Comparison of ENCODE assay signal across 13 mouse cellular contexts in genomic region chr12:86714026-86714425, GRCm38 (mm10). TPM values are rescaled to one million over a fixed set of nuclear protein-coding genes. Genes with fewer than 3 reads are reported as not detected.
DNase-seq lines count a peak whose midpoint lies in the region; ATAC-seq and TF ChIP-seq lines count a peak whose summit lies in the region.
"Had no signal": no experiment of that assay in that cellular context is flagged by ENCODE, and none has a peak within 500 bp of the region (broad histone marks: within the 10 kb centered on the region; RNA-seq: fewer than 3 reads in every experiment).

No protein-coding gene starts in this region.

- DNase-seq in forebrain, embryonic 14.5 days (ENCODE audit: low spot score), result peak; percentile 51
- no peak for DNase-seq in forebrain, embryonic 11.5 days (ENCODE audit: low spot score)
- DNase-seq in lung, postnatal 0 days (ENCODE audit: low spot score), result peak; percentile 28
- no peak for DNase-seq in lung, postnatal 25 days (ENCODE audit: low spot score)
- DNase-seq in c-Kit-positive CD71-negative TER-119-negative erythroid progenitor cells, embryonic 14.5 days (ENCODE audit: low read depth), result peak; percentile 45
- DNase-seq in retina, postnatal 1 day, result peak; percentile 31
- DNase-seq in urinary bladder, postnatal 36 days (ENCODE audit: low spot score in 2 of 2), result no peak
- DNase-seq in cerebellum, adult 9-11 months, result no peak
- DNase-seq: cerebellum, adult 18-20 months had no signal

- H3K9ac ChIP-seq in forebrain, embryonic 14.5 days (ENCODE audit: low read length), result no peak overlapping the region
- H3K9ac ChIP-seq in forebrain, embryonic 11.5 days (ENCODE audit: low read length), result no peak overlapping the region
- no peak overlapping the region for H3K9ac ChIP-seq in lung, postnatal 0 days (replicated peaks; ENCODE audit: low read depth)
- H3K9ac ChIP-seq: lung, embryonic 15.5 days had no signal

- no peak for ATAC-seq in forebrain, embryonic 14.5 days
- ATAC-seq in forebrain, embryonic 11.5 days (replicated peaks; ENCODE audit: low FRiP score), result no peak
- no peak for ATAC-seq in lung, postnatal 0 days

- WGBS in forebrain, embryonic 14.5 days, result 69% methylated on average over 5 of the region's 5 CpGs
- WGBS in forebrain, embryonic 11.5 days, result 80% methylated on average over 5 of the region's 5 CpGs
- 45% methylated on average over 5 of the region's 5 CpGs for WGBS in lung, postnatal 0 days

- peak; percentile 49 for TF ChIP-seq CTCF in lung, postnatal 0 days (IDR thresholded peaks at IDR 0.05)

- H3K4me3 ChIP-seq in forebrain, embryonic 14.5 days (ENCODE audit: low read depth, low read length), result no peak overlapping the region
- no peak overlapping the region for H3K4me3 ChIP-seq in forebrain, embryonic 11.5 days (ENCODE audit: low read depth, low read length)
- H3K4me3 ChIP-seq in lung, postnatal 0 days (ENCODE audit: low read depth, low read length), result no peak overlapping the region
- H3K4me3 ChIP-seq: lung, embryonic 15.5 days; myocyte had no signal

- no peaks in the 10 kb centered on the region for H3K9me3 ChIP-seq in forebrain, embryonic 14.5 days (replicated peaks; ENCODE audit: control insufficient read depth, low read length)
- no peaks in the 10 kb centered on the region for H3K9me3 ChIP-seq in forebrain, embryonic 11.5 days (ENCODE audit: control insufficient read depth, low read length)
- H3K9me3 ChIP-seq in lung, postnatal 0 days (ENCODE audit: low read length), result no peaks in the 10 kb centered on the region
- H3K9me3 ChIP-seq: lung, embryonic 15.5 days had no signal

- H3K27ac ChIP-seq in forebrain, embryonic 14.5 days (ENCODE audit: low read depth, low read length), result no peak overlapping the region
- H3K27ac ChIP-seq in forebrain, embryonic 11.5 days (ENCODE audit: low read depth, low read length), result no peak overlapping the region
- no peak overlapping the region for H3K27ac ChIP-seq in lung, postnatal 0 days (ENCODE audit: low read length)
- H3K27ac ChIP-seq: lung, embryonic 15.5 days had no signal

- no peaks in the 10 kb centered on the region for H3K36me3 ChIP-seq in forebrain, embryonic 14.5 days (ENCODE audit: control insufficient read depth, insufficient read depth, low read length)
- no peaks in the 10 kb centered on the region for H3K36me3 ChIP-seq in forebrain, embryonic 11.5 days (ENCODE audit: control insufficient read depth, insufficient read depth, low read length)
- H3K36me3 ChIP-seq in lung, postnatal 0 days (ENCODE audit: insufficient read depth, low read length), result 0 out of 2 replicates have a peak, but pooled peaks cover 2% of the 10 kb centered on the region
- H3K36me3 ChIP-seq: lung, embryonic 15.5 days had no signal

- no peaks in the 10 kb centered on the region for H3K27me3 ChIP-seq in forebrain, embryonic 14.5 days (replicated peaks; ENCODE audit: control insufficient read depth, insufficient read depth, low read length)
- H3K27me3 ChIP-seq in forebrain, embryonic 11.5 days (ENCODE audit: control insufficient read depth, insufficient read depth, low read length), result no peaks in the 10 kb centered on the region
- H3K27me3 ChIP-seq in lung, postnatal 0 days (replicated peaks; ENCODE audit: insufficient read depth, low read length), result no peaks in the 10 kb centered on the region
- H3K27me3 ChIP-seq: lung, embryonic 15.5 days had no signal

- H3K4me1 ChIP-seq in forebrain, embryonic 14.5 days (ENCODE audit: control insufficient read depth, insufficient read depth, low read length), result no peaks in the 10 kb centered on the region
- no peaks in the 10 kb centered on the region for H3K4me1 ChIP-seq in forebrain, embryonic 11.5 days (replicated peaks; ENCODE audit: control insufficient read depth, insufficient read depth, low read length)
- H3K4me1 ChIP-seq in lung, postnatal 0 days (ENCODE audit: insufficient read depth, low read depth, low read length), result no peaks in the 10 kb centered on the region

- no peak for TF ChIP-seq EP300 in lung, postnatal 0 days (IDR thresholded peaks at IDR 0.05)

- no peak overlapping the region for H3K4me2 ChIP-seq in forebrain, embryonic 14.5 days (ENCODE audit: low read length)
- H3K4me2 ChIP-seq in forebrain, embryonic 11.5 days (ENCODE audit: low read depth, low read length, severe bottlenecking), result no peak overlapping the region
- H3K4me2 ChIP-seq in lung, postnatal 0 days (replicated peaks; ENCODE audit: low read depth, low read length), result no peak overlapping the region
- H3K4me2 ChIP-seq: lung, embryonic 15.5 days had no signal

RNA-seq across cellular contexts. Expression of gene Angel1, which starts 12.2 kb away (rescaled TPM):
- polyA plus RNA-seq in forebrain, embryonic 14.5 days (2014; fragmentation: Nextera tagmentation; extraction: Ambion mirVana), result 7.6 and 9.1 TPM in 2 replicates
- polyA plus RNA-seq in forebrain, embryonic 11.5 days (2014; fragmentation: Nextera tagmentation; extraction: Ambion mirVana), result 14.9 and 15.7 TPM in 2 replicates
- 4.2 and 5.2 TPM in 2 replicates for polyA plus RNA-seq in lung, postnatal 0 days (2015; fragmentation: Nextera tagmentation; extraction: Ambion mirVana)

RNA-seq across cellular contexts. Expression of gene Lrrc74a, which starts 20.1 kb away (rescaled TPM):
- polyA plus RNA-seq in forebrain, embryonic 14.5 days (2014; fragmentation: Nextera tagmentation; extraction: Ambion mirVana), result not detected in 2 replicates
- polyA plus RNA-seq in forebrain, embryonic 11.5 days (2014; fragmentation: Nextera tagmentation; extraction: Ambion mirVana), result not detected in 2 replicates
- polyA plus RNA-seq in lung, postnatal 0 days (2015; fragmentation: Nextera tagmentation; extraction: Ambion mirVana), result not detected in 2 replicates
- polyA plus RNA-seq: hindbrain, embryonic 11.5 days; kidney, embryonic 16.5 days; lung, embryonic 15.5 days; myocyte had no signal

RNA-seq across cellular contexts. Expression of gene Vash1, which starts 35.5 kb away (rescaled TPM):
- 25.2 and 31.7 TPM in 2 replicates for polyA plus RNA-seq in forebrain, embryonic 14.5 days (2014; fragmentation: Nextera tagmentation; extraction: Ambion mirVana)
- 23.5 and 25.5 TPM in 2 replicates for polyA plus RNA-seq in forebrain, embryonic 11.5 days (2014; fragmentation: Nextera tagmentation; extraction: Ambion mirVana)
- polyA plus RNA-seq in lung, postnatal 0 days (2015; fragmentation: Nextera tagmentation; extraction: Ambion mirVana), result 9.0 and 10.9 TPM in 2 replicates

Comparison
In these comparisons a context has a peak if more than half of its experiments do, and no peak if none do; other contexts are left out.
1. DNase-seq: peak in forebrain, embryonic 14.5 days (single experiment), lung, postnatal 0 days (single experiment), c-Kit-positive CD71-negative TER-119-negative erythroid progenitor cells, embryonic 14.5 days (single experiment) and retina, postnatal 1 day (single experiment); none in forebrain, embryonic 11.5 days (single experiment), lung, postnatal 25 days (single experiment), urinary bladder, postnatal 36 days (0 of 2) and cerebellum, adult 9-11 months (single experiment).